Mouse (Mus musculus) heart, embryonic 14.5 days (tissue): ENCODE measurements around the gene Clock. TPM values are rescaled to one million over a fixed set of nuclear protein-coding genes. Genes with fewer than 3 reads are reported as not detected.

Experiments
- ATAC-seq: fragments of 200-750 bp; cut with Nextera tagmentation; 2 replicates; pipeline ENCODE4 v1.8.0; 2017; ENCODE audit warnings: low read depth, moderate TSS enrichment; ENCODE audit not compliant: insufficient number of reproducible peaks, insufficient read depth, low FRiP score
- H3K27ac ChIP-seq, 2 experiments: fragments of 200-500 bp in 1 of 2; fragments of 300-500 bp in 1 of 2; sonication (generic) in 1 of 2; replicated peaks in 1 of 2; 2 replicates each; pipeline ENCODE4 v1.5.1; 2012 to 2014; ENCODE audit warnings: low read depth in 2 of 2, low read length in 2 of 2, control low read depth in 1 of 2, mild to moderate bottlenecking in 1 of 2, mixed read lengths in 1 of 2; ENCODE audit not compliant: control insufficient read depth in 1 of 2, insufficient read depth in 1 of 2
- H3K27me3 ChIP-seq: fragments of 300-500 bp; sonication (generic); 2 replicates; pipeline ENCODE4 v1.6.1; 2014; ENCODE audit warnings: mild to moderate bottlenecking, low read length, control low read depth; ENCODE audit not compliant: control insufficient read depth, insufficient read depth
- H3K36me3 ChIP-seq: fragments of 300-500 bp; sonication (generic); 2 replicates; pipeline ENCODE4 v1.6.1; 2014; ENCODE audit warnings: mild to moderate bottlenecking, control low read depth, low read length, mixed read lengths; ENCODE audit not compliant: control insufficient read depth, insufficient read depth
- H3K4me1 ChIP-seq, 2 experiments: fragments of 200-500 bp in 1 of 2; fragments of 300-500 bp in 1 of 2; sonication (generic) in 1 of 2; 2 replicates each; pipeline ENCODE4 v1.6.1; 2012 to 2014; ENCODE audit warnings: low read length in 2 of 2, control low read depth in 1 of 2, mixed read lengths in 1 of 2; ENCODE audit not compliant: control insufficient read depth in 2 of 2, insufficient read depth in 2 of 2
- H3K4me2 ChIP-seq: fragments of 300-500 bp; sonication (generic); 2 replicates; pipeline ENCODE4 v1.6.1; 2014; ENCODE audit warnings: mild to moderate bottlenecking, low read length
- H3K4me3 ChIP-seq, 2 experiments: fragments of 200-500 bp in 1 of 2; fragments of 300-500 bp in 1 of 2; sonication (generic) in 1 of 2; 2 replicates each; pipeline ENCODE4 v1.5.1; 2012 to 2014; ENCODE audit warnings: low read length in 2 of 2, mild to moderate bottlenecking in 2 of 2, control low read depth in 1 of 2, low read depth in 1 of 2, moderate library complexity in 1 of 2; ENCODE audit not compliant: control insufficient read depth in 1 of 2, insufficient read depth in 1 of 2
- H3K9ac ChIP-seq: fragments of 300-500 bp; sonication (generic); 2 replicates; pipeline ENCODE4 v1.6.1; 2014; ENCODE audit warnings: mild to moderate bottlenecking, low read length
- H3K9me3 ChIP-seq: fragments of 300-500 bp; sonication (generic); 2 replicates; pipeline ENCODE4 v1.6.1; 2016; ENCODE audit warnings: low read length, control low read depth; ENCODE audit not compliant: control insufficient read depth
- WGBS: fragments of 180-500 bp; shearing (Covaris S2); extraction: QIAGEN DNeasy Blood & Tissue Kit; methylation state at CpG from one replicate; pipeline ENCODE4 v1.1.7; 2014; 5-methylcytosine and 5-hydroxymethylcytosine counted together
- polyA plus RNA-seq: library from polyadenylated mRNA; unstranded; fragments of >200 nt; fragmentation: Nextera tagmentation; extraction: Ambion mirVana; gene quantifications from 2 replicates; pipeline ENCODE4 v1.2.1, GENCODE M21; 2014

Clock gene
- 15.0 and 15.1 TPM in 2 replicates for polyA plus RNA-seq

- Histone ChIP-seq H3K27me3 (no peaks in the 10 kb centered on the region), H3K4me1 (peaks cover 2 to 17% of the 10 kb centered on the region in 2 experiments; a peak in 2 of 4 replicates), H3K9ac (peak within 1 kb of the TSS; percentile 97), H3K36me3 (peaks cover 3% of the 10 kb centered on the region; the same call in 1 of the 2 replicates), H3K27ac (peak within 1 kb of the TSS; percentile 98 to 99), H3K4me2 (peak within 1 kb of the TSS; percentile 88), H3K9me3 (no peaks in the 10 kb centered on the region), H3K4me3 (peak within 1 kb of the TSS; percentile 99)
- ATAC-seq: peak; percentile 84
- under 1% methylated on average over 89 of the region's 104 CpGs for WGBS
These were observed at the start of gene Clock for GRCm38 (mm10) chr5:76304452-76305341. Clock (minus strand) TSS chr5:76304792.

GRCm38 (mm10) chr5:76351953-76352611 is 47.5 kb upstream of the Clock start:
- no peak overlapping the region for H3K27ac ChIP-seq
- no peaks in the 10 kb centered on the region for H3K27me3 ChIP-seq
- no peak overlapping the region for H3K4me3 ChIP-seq
- H3K4me2 ChIP-seq: no peak overlapping the region
- 75% methylated on average over 7 of the region's 7 CpGs for WGBS
- no peaks in the 10 kb centered on the region for H3K4me1 ChIP-seq
- ATAC-seq: no peak
- H3K9ac ChIP-seq: no peak overlapping the region
- H3K36me3 ChIP-seq: no peaks in the 10 kb centered on the region
- no peaks in the 10 kb centered on the region for H3K9me3 ChIP-seq

GRCm38 (mm10) chr5:76351537-76351936 is 46.9 kb upstream of the Clock start:
- no peak overlapping the region for H3K27ac ChIP-seq
- no peaks in the 10 kb centered on the region for H3K9me3 ChIP-seq
- H3K4me3 ChIP-seq: no peak overlapping the region
- WGBS: 65% methylated on average over 5 of the region's 5 CpGs
- no peaks in the 10 kb centered on the region for H3K36me3 ChIP-seq
- no peaks in the 10 kb centered on the region for H3K4me1 ChIP-seq
- H3K4me2 ChIP-seq: no peak overlapping the region
- H3K9ac ChIP-seq: no peak overlapping the region
- H3K27me3 ChIP-seq: no peaks in the 10 kb centered on the region
- no peak for ATAC-seq

GRCm38 (mm10) chr5:76346137-76346536 is 41.5 kb upstream of the Clock start:
- Histone ChIP-seq H3K9me3 (no peaks in the 10 kb centered on the region), H3K4me2 (no peak overlapping the region), H3K27me3 (no peaks in the 10 kb centered on the region), H3K4me1 (no peaks in the 10 kb centered on the region), H3K36me3 (no peaks in the 10 kb centered on the region), H3K9ac (no peak overlapping the region), H3K4me3 (no peak overlapping the region), H3K27ac (no peak overlapping the region)
- 55% methylated on average over 2 of the region's 2 CpGs for WGBS
- no peak for ATAC-seq

GRCm38 (mm10) chr5:76340931-76341330 is 36.3 kb upstream of the Clock start:
- Histone ChIP-seq H3K27me3 (no peaks in the 10 kb centered on the region), H3K9me3 (no peaks in the 10 kb centered on the region), H3K36me3 (no peaks in the 10 kb centered on the region), H3K9ac (no peak overlapping the region), H3K27ac (no peak overlapping the region), H3K4me1 (no peaks in the 10 kb centered on the region), H3K4me3 (no peak overlapping the region), H3K4me2 (no peak overlapping the region)
- 74% methylated on average over 2 of the region's 2 CpGs for WGBS
- no peak for ATAC-seq

- WGBS: 77% methylated on average over 8 of the region's 8 CpGs
- Histone ChIP-seq H3K4me2 (no peak overlapping the region), H3K36me3 (no peaks in the 10 kb centered on the region), H3K27me3 (no peaks in the 10 kb centered on the region), H3K4me1 (no peaks in the 10 kb centered on the region), H3K4me3 (no peak overlapping the region), H3K9ac (no peak overlapping the region), H3K9me3 (no peaks in the 10 kb centered on the region), H3K27ac (no peak overlapping the region)
- no peak for ATAC-seq
These were observed 32.5 kb upstream of the Clock start for GRCm38 (mm10) chr5:76337100-76337499.

- Histone ChIP-seq H3K4me1 (no peaks in the 10 kb centered on the region), H3K9ac (no peak overlapping the region), H3K9me3 (no peaks in the 10 kb centered on the region), H3K27ac (no peak overlapping the region), H3K4me3 (no peak overlapping the region), H3K27me3 (no peaks in the 10 kb centered on the region), H3K36me3 (no peaks in the 10 kb centered on the region), H3K4me2 (no peak overlapping the region)
- ATAC-seq: no peak
- 86% methylated on average over 4 of the region's 4 CpGs for whole genome bisulfite sequencing
These were observed 29.2 kb upstream of the Clock start for GRCm38 (mm10) chr5:76333833-76334232.
